Mouse (Mus musculus) E14TG2a.4 (cell line): ENCODE measurements around the gene Gng12.
"Not testable (repeated sequence)": the region's sequence is repeated elsewhere in the genome, so short reads cannot be mapped to it uniquely, and the experiment has no call there.

Experiments used
- H3K27me3 ChIP-seq: 2 replicates; pipeline ENCODE4 v1.6.1; 2014; ENCODE audit warnings: low read length, control low read depth; ENCODE audit not compliant: insufficient read depth
- H3K36me3 ChIP-seq: 2 replicates; pipeline ENCODE4 v1.6.1; 2014; ENCODE audit warnings: low read length, control low read depth; ENCODE audit not compliant: insufficient read depth
- H3K4me1 ChIP-seq: replicated peaks from 2 replicates; pipeline ENCODE4 v1.6.1; 2014; ENCODE audit warnings: low read depth, low read length, control low read depth
- H3K4me3 ChIP-seq: replicated peaks from 2 replicates; pipeline ENCODE4 v1.5.1; 2014; ENCODE audit warnings: mild to moderate bottlenecking, low read length
- H3K9me3 ChIP-seq: 2 replicates; pipeline ENCODE4 v1.6.1; 2014; ENCODE audit warnings: low read length, control low read depth
- CTCF ChIP-seq: conservative IDR thresholded peaks from 2 replicates; pipeline ENCODE4 v1.5.1; 2014; ENCODE audit warnings: low read length
- NANOG ChIP-seq: IDR thresholded peaks from 2 replicates; pipeline ENCODE4 v1.6.1; 2014; ENCODE audit warnings: borderline replicate concordance, low read length, mixed read lengths
- POU5F1 ChIP-seq: IDR thresholded peaks from 2 replicates; pipeline ENCODE4 v1.6.1; 2014; ENCODE audit warnings: low read length, borderline replicate concordance

Gene Gng12

GRCm38 (mm10) chr6:66896119-66896920 lies at the start of gene Gng12:
Gene Gng12 (plus strand): TSS chr6:66896397.
- H3K27me3 ChIP-seq: peaks cover 43% of the 10 kb centered on the region
- peaks cover 16% of the 10 kb centered on the region for H3K4me1 ChIP-seq
- TF ChIP-seq NANOG: no peak
- no peak for TF ChIP-seq POU5F1
- TF ChIP-seq CTCF: no peak
- no peaks in the 10 kb centered on the region for H3K9me3 ChIP-seq
- H3K36me3 ChIP-seq: no peaks in the 10 kb centered on the region
- peak within 1 kb of the TSS; percentile 90 for H3K4me3 ChIP-seq

GRCm38 (mm10) chr6:66848936-66849335 lies 47.3 kb upstream of the Gng12 start:
- H3K36me3 ChIP-seq: no peaks in the 10 kb centered on the region
- H3K9me3 ChIP-seq: no peaks in the 10 kb centered on the region
- no peaks in the 10 kb centered on the region for H3K4me1 ChIP-seq
- no peaks in the 10 kb centered on the region for H3K27me3 ChIP-seq
- H3K4me3 ChIP-seq: no peak overlapping the region
- TF ChIP-seq NANOG (no peak), POU5F1 (no peak), CTCF (no peak)

GRCm38 (mm10) chr6:66856236-66856635 lies 40.0 kb upstream of the Gng12 start:
- TF ChIP-seq POU5F1 (no peak), NANOG (no peak), CTCF (no peak)
- Histone ChIP-seq H3K27me3 (no peaks in the 10 kb centered on the region), H3K4me1 (no peaks in the 10 kb centered on the region), H3K4me3 (no peak overlapping the region), H3K36me3 (no peaks in the 10 kb centered on the region), H3K9me3 (no peaks in the 10 kb centered on the region)

- H3K27me3 ChIP-seq: no peaks in the 10 kb centered on the region
- no peaks in the 10 kb centered on the region for H3K4me1 ChIP-seq
- no peaks in the 10 kb centered on the region for H3K9me3 ChIP-seq
- H3K4me3 ChIP-seq: no peak overlapping the region
- H3K36me3 ChIP-seq: no peaks in the 10 kb centered on the region
- TF ChIP-seq NANOG (no peak), POU5F1 (no peak), CTCF (no peak)
These were observed 37.8 kb upstream of the Gng12 start for GRCm38 (mm10) chr6:66858356-66858755.

GRCm38 (mm10) chr6:66859391-66859790 lies 36.8 kb upstream of the Gng12 start:
- TF ChIP-seq CTCF (no peak), POU5F1 (no peak), NANOG (no peak)
- Histone ChIP-seq H3K4me1 (no peaks in the 10 kb centered on the region), H3K27me3 (no peaks in the 10 kb centered on the region), H3K4me3 (no peak overlapping the region), H3K9me3 (no peaks in the 10 kb centered on the region), H3K36me3 (no peaks in the 10 kb centered on the region)

GRCm38 (mm10) chr6:66864463-66864862 lies 31.7 kb upstream of the Gng12 start:
- Histone ChIP-seq H3K4me3 (no peak overlapping the region), H3K9me3 (no peaks in the 10 kb centered on the region)

GRCm38 (mm10) chr6:66866295-66866694 lies 29.9 kb upstream of the Gng12 start:
- H3K4me1 ChIP-seq: no peaks in the 10 kb centered on the region
- no peaks in the 10 kb centered on the region for H3K27me3 ChIP-seq
- H3K36me3 ChIP-seq: no peaks in the 10 kb centered on the region
- no peaks in the 10 kb centered on the region for H3K9me3 ChIP-seq
- H3K4me3 ChIP-seq: no peak overlapping the region
- TF ChIP-seq NANOG (no peak), CTCF (no peak), POU5F1 (no peak)

More at GRCm38 (mm10) chr6:66864463-66864862, 31.7 kb upstream of the Gng12 start:
- TF ChIP-seq CTCF (no peak), POU5F1 (no peak), NANOG (no peak)
- Histone ChIP-seq H3K4me1 (no peaks in the 10 kb centered on the region), H3K27me3 (no peaks in the 10 kb centered on the region), H3K36me3 (no peaks in the 10 kb centered on the region)

- not testable (repeated sequence) for H3K4me1 ChIP-seq, H3K36me3 ChIP-seq, H3K9me3 ChIP-seq
- Histone ChIP-seq H3K27me3 (peaks cover 11% of the 10 kb centered on the region), H3K4me3 (peak overlapping the region; percentile 54)
These were observed 19.1 kb upstream of the Gng12 start for GRCm38 (mm10) chr6:66877048-66877447.

- no peaks in the 10 kb centered on the region for H3K4me1 ChIP-seq
- no peaks in the 10 kb centered on the region for H3K36me3 ChIP-seq
- TF ChIP-seq NANOG (no peak), CTCF (no peak), POU5F1 (no peak)
- peaks cover 18% of the 10 kb centered on the region for H3K27me3 ChIP-seq
- H3K9me3 ChIP-seq: peaks cover 8% of the 10 kb centered on the region
- H3K4me3 ChIP-seq: no peak overlapping the region
These were observed 5.6 kb upstream of the Gng12 start for GRCm38 (mm10) chr6:66890349-66891158.
